Mouse (Mus musculus) embryo, embryonic 11.5 days (tissue): Measurements from ENCODE around the gene Stard7.
"Not testable (repeated sequence)": the region's sequence is repeated elsewhere in the genome, so short reads cannot be mapped to it uniquely, and the experiment has no call there.

Experiments used
- DNase-seq: peaks from one replicate; pipeline ENCODE4 v3.0.0-alpha.2; 2012; ENCODE audit warnings: low read depth, low spot score

Stard7 gene

GRCm38 (mm10) chr2:127269491-127270299, at the start of gene Stard7:
Gene Stard7, plus strand, starts transcription at chr2:127270218.
- peak; percentile 91 for DNase-seq

GRCm38 (mm10) chr2:127225261-127225660, 44.8 kb upstream of the Stard7 start:
- DNase-seq, result no peak

- DNase-seq, result no peak
Measured at GRCm38 (mm10) chr2:127237897-127238610, 32.0 kb upstream of the Stard7 start.

- no peak for DNase-seq
Measured at GRCm38 (mm10) chr2:127240065-127240464, 30.0 kb upstream of the Stard7 start.

GRCm38 (mm10) chr2:127247592-127248333, 22.3 kb upstream of the Stard7 start, which contains the start of the genes Ciao1 and Tmem127:
Gene Ciao1, minus strand, starts transcription at chr2:127247816.
Gene Tmem127, plus strand, starts transcription at chr2:127247908.
- peak; percentile 100 for DNase-seq

GRCm38 (mm10) chr2:127248334-127249004, 21.5 kb upstream of the Stard7 start:
- DNase-seq, result peak; percentile 14

GRCm38 (mm10) chr2:127250291-127251008, 19.6 kb upstream of the Stard7 start:
- no peak for DNase-seq

GRCm38 (mm10) chr2:127251457-127251856, 18.6 kb upstream of the Stard7 start:
- no peak for DNase-seq

GRCm38 (mm10) chr2:127251880-127252527, 18.0 kb upstream of the Stard7 start:
- DNase-seq, result no peak

GRCm38 (mm10) chr2:127252787-127253186, 17.2 kb upstream of the Stard7 start:
- no peak for DNase-seq

- no peak for DNase-seq
Measured at GRCm38 (mm10) chr2:127254604-127255134, 15.3 kb upstream of the Stard7 start.

GRCm38 (mm10) chr2:127255294-127255693, 14.7 kb upstream of the Stard7 start:
- DNase-seq, result no peak

- no peak for DNase-seq
Measured at GRCm38 (mm10) chr2:127259340-127259739, 10.7 kb upstream of the Stard7 start.

- no peak for DNase-seq
Measured at GRCm38 (mm10) chr2:127262480-127262879, 7.5 kb upstream of the Stard7 start.

GRCm38 (mm10) chr2:127267854-127268253, 2.2 kb upstream of the Stard7 start:
- no peak for DNase-seq

GRCm38 (mm10) chr2:127270300-127271041, 453 bp downstream of the Stard7 start:
- peak; percentile 78 for DNase-seq

- no peak for DNase-seq
Measured at GRCm38 (mm10) chr2:127271042-127271515, 1.1 kb downstream of the Stard7 start.

- DNase-seq, result not testable (repeated sequence)
Measured at GRCm38 (mm10) chr2:127272049-127272448, 2.0 kb downstream of the Stard7 start.

GRCm38 (mm10) chr2:127272806-127273205, 2.8 kb downstream of the Stard7 start:
- no peak for DNase-seq
